Mouse (Mus musculus): ENCODE results near the gene Ece2. TPM values are rescaled to one million over a fixed set of nuclear protein-coding genes. Genes with fewer than 3 reads are reported as not detected.

Gene Ece2
- polyA plus RNA-seq, 1 experiment: 0.07 TPM

GRCm38 (mm10) chr16:20690774-20691173 is 61.1 kb downstream of the Ece2 start:
- Histone ChIP-seq H3K27me3 (ENCODE audit: control insufficient read depth, insufficient read depth, low read length) (peaks cover 8% of the 10 kb centered on the region), H3K36me3 (ENCODE audit: control insufficient read depth, insufficient read depth, low read length) (peaks cover 41% of the 10 kb centered on the region), H3K4me3 (ENCODE audit: extremely low read depth, insufficient read depth, insufficient read length) (no peak overlapping the region), H3K4me1 (ENCODE audit: control insufficient read depth, insufficient read depth, insufficient read length) (no peaks in the 10 kb centered on the region), H3K27ac (ENCODE audit: insufficient read depth, low read length) (no peak overlapping the region)
- WGBS: 75% methylated on average over 3 of the region's 3 CpGs
- no peak for TF ChIP-seq CTCF (IDR thresholded peaks at IDR 0.05; ENCODE audit: extremely low read depth, insufficient read depth, insufficient read length, insufficient replicate concordance)
- no peak for TF ChIP-seq POLR2A (IDR thresholded peaks at IDR 0.05; ENCODE audit: low read depth, low read length)
- DNase-seq (ENCODE audit: low read depth in 1 of 2, low spot score in 2 of 2): no peak

- WGBS: 94% methylated on average over 1 of the region's 1 CpGs
- no peak for TF ChIP-seq CTCF (IDR thresholded peaks at IDR 0.05; ENCODE audit: extremely low read depth, insufficient read depth, insufficient read length, insufficient replicate concordance)
- no peak for TF ChIP-seq POLR2A (IDR thresholded peaks at IDR 0.05; ENCODE audit: low read depth, low read length)
Observed at GRCm38 (mm10) chr16:20691617-20692016, 62.0 kb downstream of the Ece2 start.

DNA sequence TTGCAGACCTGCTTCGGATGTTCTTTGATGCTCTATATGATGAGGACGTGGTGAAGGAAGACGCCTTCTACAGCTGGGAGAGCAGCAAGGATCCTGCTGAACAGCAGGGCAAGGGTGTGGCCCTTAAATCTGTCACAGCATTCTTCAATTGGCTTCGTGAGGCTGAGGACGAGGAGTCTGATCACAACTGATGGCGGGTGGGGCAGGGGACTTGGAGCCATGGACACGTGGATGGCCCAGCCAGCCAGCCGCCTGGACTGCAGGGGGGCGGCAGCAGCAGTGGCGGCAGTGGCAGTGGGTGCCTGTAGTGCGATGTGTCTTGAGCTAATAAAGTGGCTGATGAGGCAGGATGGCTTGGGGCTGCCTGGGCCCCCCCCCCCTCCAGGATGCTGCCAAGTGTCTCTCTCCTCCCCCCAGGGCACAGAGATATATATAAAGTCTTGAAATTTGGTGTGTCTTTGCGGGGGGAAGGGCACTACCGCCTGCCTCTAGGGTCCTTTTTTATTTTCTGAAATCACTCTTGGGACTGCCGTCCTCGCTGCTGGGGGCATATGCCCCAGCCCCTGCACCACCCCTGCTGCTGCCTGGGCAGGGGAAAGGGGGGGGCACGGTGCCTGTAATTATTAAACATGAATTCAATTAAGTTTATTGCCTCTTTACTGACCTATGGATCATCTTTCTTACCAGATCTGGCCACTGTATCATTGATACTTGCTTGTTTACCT is 62.8 kb downstream of the Ece2 start:
- Histone ChIP-seq H3K36me3 (ENCODE audit: control insufficient read depth, insufficient read depth, low read length) (peaks cover 25% of the 10 kb centered on the region), H3K4me3 (ENCODE audit: extremely low read depth, insufficient read depth, insufficient read length) (no peak overlapping the region), H3K4me1 (ENCODE audit: control insufficient read depth, insufficient read depth, insufficient read length) (0 out of 2 replicates have a peak, but pooled peaks cover 2% of the 10 kb centered on the region), H3K27me3 (ENCODE audit: control insufficient read depth, insufficient read depth, low read length) (peaks cover 10% of the 10 kb centered on the region), H3K27ac (ENCODE audit: insufficient read depth, low read length) (no peak overlapping the region)
- DNase-seq (ENCODE audit: low read depth in 1 of 2, low spot score in 2 of 2): no peak
- WGBS: 88% methylated on average over 16 of the region's 16 CpGs
- no peak for TF ChIP-seq POLR2A (IDR thresholded peaks at IDR 0.05; ENCODE audit: low read depth, low read length)
- TF ChIP-seq CTCF (IDR thresholded peaks at IDR 0.05; ENCODE audit: extremely low read depth, insufficient read depth, insufficient read length, insufficient replicate concordance): no peak

More at GRCm38 (mm10) chr16:20691617-20692016, 62.0 kb downstream of the Ece2 start:
- H3K27me3 ChIP-seq (ENCODE audit: control insufficient read depth, insufficient read depth, low read length): peaks cover 10% of the 10 kb centered on the region
- no peak overlapping the region for H3K27ac ChIP-seq (ENCODE audit: insufficient read depth, low read length)
- H3K36me3 ChIP-seq (ENCODE audit: control insufficient read depth, insufficient read depth, low read length): peaks cover 32% of the 10 kb centered on the region
- 0 out of 2 replicates have a peak, but pooled peaks cover 2% of the 10 kb centered on the region for H3K4me1 ChIP-seq (ENCODE audit: control insufficient read depth, insufficient read depth, insufficient read length)
- H3K4me3 ChIP-seq (ENCODE audit: extremely low read depth, insufficient read depth, insufficient read length): no peak overlapping the region
- no peak for DNase-seq (ENCODE audit: low read depth in 1 of 2, low spot score in 2 of 2)

DNA sequence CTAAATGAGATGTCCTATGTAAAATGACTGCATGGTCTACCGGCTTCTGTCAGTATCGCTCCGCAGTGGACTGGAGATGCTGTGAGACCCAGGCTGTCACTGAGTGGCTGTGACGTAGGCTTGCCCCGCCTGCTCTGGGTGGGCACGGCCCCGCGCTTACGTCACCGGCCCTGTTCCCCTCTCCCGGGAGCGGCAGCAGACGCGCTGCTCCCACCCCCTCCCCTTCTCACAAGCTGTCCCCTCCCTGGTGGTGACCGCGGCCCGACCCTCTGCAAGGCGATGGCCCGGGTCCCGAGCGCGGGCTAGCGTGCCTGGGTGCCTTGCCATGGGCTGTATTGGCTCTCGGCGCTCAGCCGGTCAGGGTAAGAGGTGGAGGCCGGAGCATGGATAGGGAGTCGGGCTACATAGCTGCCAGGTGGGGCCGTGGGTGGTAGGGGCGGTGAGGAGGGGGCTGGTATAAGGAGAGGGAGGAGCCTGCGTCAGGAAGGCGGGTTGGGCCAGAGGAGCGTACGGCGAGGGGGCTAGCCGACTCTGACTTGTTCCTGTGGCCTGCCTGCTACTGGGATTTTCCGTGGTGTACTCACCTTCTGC is 63.6 kb downstream of the Ece2 start, which contains the start of gene Fam131a:
TSS of gene Fam131a (plus strand) at position 131 of the 591 bp plus-strand sequence.
- no peak for TF ChIP-seq POLR2A (IDR thresholded peaks at IDR 0.05; ENCODE audit: low read depth, low read length)
- TF ChIP-seq CTCF (IDR thresholded peaks at IDR 0.05; ENCODE audit: extremely low read depth, insufficient read depth, insufficient read length, insufficient replicate concordance): no peak
- WGBS: 3% methylated on average over 37 of the region's 37 CpGs
- peak in 1 of 2 experiments; percentile 73 for DNase-seq (ENCODE audit: low read depth in 1 of 2, low spot score in 2 of 2)
- H3K27ac ChIP-seq (ENCODE audit: insufficient read depth, low read length): peak within 1 kb of the TSS; percentile 29; the same call in 1 of the 2 replicates
- H3K4me3 ChIP-seq (ENCODE audit: extremely low read depth, insufficient read depth, insufficient read length): peak within 1 kb of the TSS; percentile 67
- H3K27me3 ChIP-seq (ENCODE audit: control insufficient read depth, insufficient read depth, low read length): peaks cover 10% of the 10 kb centered on the region
- H3K4me1 ChIP-seq (ENCODE audit: control insufficient read depth, insufficient read depth, insufficient read length): 0 out of 2 replicates have a peak, but pooled peaks cover 2% of the 10 kb centered on the region
- peaks cover 20% of the 10 kb centered on the region for H3K36me3 ChIP-seq (ENCODE audit: control insufficient read depth, insufficient read depth, low read length)

DNA sequence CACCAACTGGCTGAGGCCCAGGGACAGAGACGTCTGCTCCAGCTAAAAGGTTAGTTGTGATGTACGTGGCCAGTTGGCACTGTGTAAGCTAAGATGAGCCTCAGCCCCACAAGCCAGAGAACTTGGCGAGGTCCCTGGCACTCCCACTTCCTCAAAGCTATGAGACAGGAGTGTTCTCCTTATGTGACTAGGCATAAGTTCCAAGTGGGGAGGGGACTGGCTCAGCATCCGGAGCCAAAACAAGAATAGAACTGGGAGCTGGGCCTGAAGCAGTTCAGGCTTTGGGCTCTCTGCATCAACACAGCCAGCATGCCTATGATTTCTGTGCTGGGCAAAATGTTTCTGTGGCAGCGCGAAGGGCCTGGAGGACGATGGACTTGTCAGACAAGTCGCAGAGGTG is 65.2 kb downstream of the Ece2 start:
- Histone ChIP-seq H3K27me3 (ENCODE audit: control insufficient read depth, insufficient read depth, low read length) (peaks cover 10% of the 10 kb centered on the region), H3K4me3 (ENCODE audit: extremely low read depth, insufficient read depth, insufficient read length) (no peak overlapping the region), H3K36me3 (ENCODE audit: control insufficient read depth, insufficient read depth, low read length) (peaks cover 7% of the 10 kb centered on the region), H3K4me1 (ENCODE audit: control insufficient read depth, insufficient read depth, insufficient read length) (0 out of 2 replicates have a peak, but pooled peaks cover 2% of the 10 kb centered on the region), H3K27ac (ENCODE audit: insufficient read depth, low read length) (no peak overlapping the region)
- TF ChIP-seq CTCF (IDR thresholded peaks at IDR 0.05; ENCODE audit: extremely low read depth, insufficient read depth, insufficient read length, insufficient replicate concordance) (no peak), POLR2A (IDR thresholded peaks at IDR 0.05; ENCODE audit: low read depth, low read length) (no peak)
- WGBS: 61% methylated on average over 8 of the region's 8 CpGs
- no peak for DNase-seq (ENCODE audit: low read depth in 1 of 2, low spot score in 2 of 2)

DNA sequence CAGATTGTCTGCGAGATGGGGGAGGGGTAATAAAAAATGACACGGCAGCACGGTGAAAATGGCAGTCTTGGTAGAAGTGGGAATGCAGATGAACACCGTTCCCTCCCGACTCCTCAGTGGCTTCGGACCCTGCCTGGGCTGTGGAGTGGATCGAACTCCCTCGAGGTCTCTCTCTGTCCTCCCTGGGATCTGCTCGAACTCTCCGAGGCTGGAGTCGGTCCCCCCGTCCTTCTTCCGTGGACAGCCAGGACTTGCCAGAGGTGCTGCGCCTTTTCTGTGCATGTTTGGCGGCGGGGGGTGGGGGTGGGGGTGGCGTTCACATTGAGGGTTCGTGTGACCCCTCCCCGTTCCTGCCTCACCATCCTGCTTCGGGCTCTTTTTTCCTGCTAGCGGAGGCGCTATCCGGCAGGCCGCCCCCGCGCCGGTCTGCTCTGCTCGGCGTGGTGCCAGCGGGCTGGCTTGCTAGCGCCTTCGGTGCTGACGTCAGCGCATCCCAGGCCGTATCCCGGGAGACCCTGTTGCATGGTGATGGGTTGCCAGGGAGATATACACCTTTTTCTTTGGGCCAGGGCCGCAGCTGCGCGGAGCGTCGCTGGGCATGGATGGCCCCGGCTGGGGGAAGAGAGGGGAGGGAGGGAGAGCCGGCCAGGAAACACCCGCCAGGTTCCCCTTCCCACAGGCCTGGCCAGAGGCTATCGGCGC is 66.1 kb downstream of the Ece2 start:
- Histone ChIP-seq H3K27ac (ENCODE audit: insufficient read depth, low read length) (no peak overlapping the region), H3K4me1 (ENCODE audit: control insufficient read depth, insufficient read depth, insufficient read length) (0 out of 2 replicates have a peak, but pooled peaks cover 2% of the 10 kb centered on the region), H3K4me3 (ENCODE audit: extremely low read depth, insufficient read depth, insufficient read length) (peak overlapping the region; percentile 23; the same call in 1 of the 2 replicates), H3K27me3 (ENCODE audit: control insufficient read depth, insufficient read depth, low read length) (peaks cover 10% of the 10 kb centered on the region), H3K36me3 (ENCODE audit: control insufficient read depth, insufficient read depth, low read length) (peaks cover 1% of the 10 kb centered on the region; the same call in 1 of the 2 replicates)
- TF ChIP-seq POLR2A (IDR thresholded peaks at IDR 0.05; ENCODE audit: low read depth, low read length) (no peak), CTCF (IDR thresholded peaks at IDR 0.05; ENCODE audit: extremely low read depth, insufficient read depth, insufficient read length, insufficient replicate concordance) (no peak)
- DNase-seq (ENCODE audit: low read depth in 1 of 2, low spot score in 2 of 2): no peak
- 4% methylated on average over 46 of the region's 46 CpGs for WGBS

Other genes with a start within 250 kb of the Ece2 start
- gene Abcc5, start 203.4 kb upstream of the Ece2 start, polyA plus RNA-seq (2012; rRNA removed): 48.8 and 55.4 TPM in 2 replicates
- 16.6 and 17.5 TPM in 2 replicates for gene Eif2b5, start 131.0 kb upstream of the Ece2 start, polyA plus RNA-seq (2012; rRNA removed)
- gene Dvl3, start 112.8 kb upstream of the Ece2 start, polyA plus RNA-seq (2012; rRNA removed): 25.0 and 30.8 TPM in 2 replicates
- 241 and 277 TPM in 2 replicates for gene Ap2m1, start 94.3 kb upstream of the Ece2 start, polyA plus RNA-seq (2012; rRNA removed)
- gene Abcf3, start 81.3 kb upstream of the Ece2 start, polyA plus RNA-seq (2012; rRNA removed): 27.3 and 32.6 TPM in 2 replicates
- gene Vwa5b2, start 40.4 kb upstream of the Ece2 start, polyA plus RNA-seq (2012; rRNA removed): 0.07 TPM in 1 of 2 replicates, not detected in the other
- gene Eef1akmt4, start 18.2 kb upstream of the Ece2 start, polyA plus RNA-seq (2012; rRNA removed): 9.2 and 10.8 TPM in 2 replicates
- 0.02 TPM in 1 of 2 replicates, not detected in the other for gene Gm49333, start 18.2 kb upstream of the Ece2 start, polyA plus RNA-seq (2012; rRNA removed)
- gene Alg3, start 18.1 kb upstream of the Ece2 start, polyA plus RNA-seq (2012; rRNA removed): 18.5 and 19.6 TPM in 2 replicates
- gene Camk2n2, start 8.5 kb upstream of the Ece2 start, polyA plus RNA-seq (2012; rRNA removed): 1.3 and 1.4 TPM in 2 replicates
- gene Psmd2, start 21.8 kb downstream of the Ece2 start, polyA plus RNA-seq (2012; rRNA removed): 41.8 and 42.7 TPM in 2 replicates
- gene Eif4g1, start 38.5 kb downstream of the Ece2 start, polyA plus RNA-seq (2012; rRNA removed): 257 and 351 TPM in 2 replicates
- gene Fam131a, start 63.4 kb downstream of the Ece2 start, polyA plus RNA-seq (2012; rRNA removed): 5.9 and 8.3 TPM in 2 replicates
- gene Polr2h, start 87.8 kb downstream of the Ece2 start, polyA plus RNA-seq (2012; rRNA removed): 8.5 and 10.0 TPM in 2 replicates
- gene Clcn2, start 87.9 kb downstream of the Ece2 start, polyA plus RNA-seq (2012; rRNA removed): 8.5 and 12.1 TPM in 2 replicates
- gene Chrd, start 103.3 kb downstream of the Ece2 start, polyA plus RNA-seq (2012; rRNA removed): 0.63 and 1.6 TPM in 2 replicates
- gene Thpo, start 104.7 kb downstream of the Ece2 start, polyA plus RNA-seq (2012; rRNA removed): 0.09 and 0.19 TPM in 2 replicates